Mouse (Mus musculus) fibroblast of lung, adult 2 months (primary cell): ENCODE measurements around the gene Gata3.

ENCODE experiments used
- DNase-seq: peaks from one replicate; pipeline ENCODE4 v3.0.0-alpha.2; 2011; ENCODE audit warnings: low read depth

Gata3 gene

GRCm38 (mm10) chr2:9889651-9890183 lies at the start of gene Gata3:
TSS of gene Gata3 (minus strand) at chr2:9890034.
- DNase-seq, result no peak

GRCm38 (mm10) chr2:9939250-9939649 lies 49.4 kb upstream of the Gata3 start:
- no peak for DNase-seq

- DNase-seq, result no peak
These were observed 46.1 kb upstream of the Gata3 start for GRCm38 (mm10) chr2:9935965-9936364.

GRCm38 (mm10) chr2:9926905-9927283 lies 37.1 kb upstream of the Gata3 start:
- no peak for DNase-seq

- DNase-seq, result no peak
These were observed 36.5 kb upstream of the Gata3 start for GRCm38 (mm10) chr2:9926194-9926904.

- DNase-seq, result no peak
These were observed 29.0 kb upstream of the Gata3 start for GRCm38 (mm10) chr2:9918691-9919471.

- DNase-seq, result no peak
These were observed 27.8 kb upstream of the Gata3 start for GRCm38 (mm10) chr2:9917602-9918001.

GRCm38 (mm10) chr2:9905995-9906394 lies 16.2 kb upstream of the Gata3 start:
- DNase-seq, result no peak

- DNase-seq, result no peak
These were observed 14.2 kb upstream of the Gata3 start for GRCm38 (mm10) chr2:9903854-9904560.

- no peak for DNase-seq
These were observed 8.0 kb upstream of the Gata3 start for GRCm38 (mm10) chr2:9897846-9898245.

GRCm38 (mm10) chr2:9896097-9896770 lies 6.4 kb upstream of the Gata3 start:
- DNase-seq, result no peak

- no peak for DNase-seq
These were observed 5.2 kb upstream of the Gata3 start for GRCm38 (mm10) chr2:9894836-9895593.

- DNase-seq, result no peak
These were observed 3.6 kb upstream of the Gata3 start for GRCm38 (mm10) chr2:9893272-9893953.

GRCm38 (mm10) chr2:9892541-9892940 lies 2.7 kb upstream of the Gata3 start:
- no peak for DNase-seq

- DNase-seq, result no peak
These were observed 1.1 kb upstream of the Gata3 start for GRCm38 (mm10) chr2:9890906-9891305.

GRCm38 (mm10) chr2:9890251-9890650 lies 417 bp upstream of the Gata3 start:
- no peak for DNase-seq

GRCm38 (mm10) chr2:9888913-9889650 lies 752 bp downstream of the Gata3 start, which contains the start of gene 9230102O04Rik:
TSS of gene 9230102O04Rik (minus strand) at chr2:9889540.
- no peak for DNase-seq

- no peak for DNase-seq
These were observed 2.2 kb downstream of the Gata3 start for GRCm38 (mm10) chr2:9887636-9888035.

- no peak for DNase-seq
These were observed 2.8 kb downstream of the Gata3 start for GRCm38 (mm10) chr2:9886921-9887610.
